In the genomic region with DNA sequence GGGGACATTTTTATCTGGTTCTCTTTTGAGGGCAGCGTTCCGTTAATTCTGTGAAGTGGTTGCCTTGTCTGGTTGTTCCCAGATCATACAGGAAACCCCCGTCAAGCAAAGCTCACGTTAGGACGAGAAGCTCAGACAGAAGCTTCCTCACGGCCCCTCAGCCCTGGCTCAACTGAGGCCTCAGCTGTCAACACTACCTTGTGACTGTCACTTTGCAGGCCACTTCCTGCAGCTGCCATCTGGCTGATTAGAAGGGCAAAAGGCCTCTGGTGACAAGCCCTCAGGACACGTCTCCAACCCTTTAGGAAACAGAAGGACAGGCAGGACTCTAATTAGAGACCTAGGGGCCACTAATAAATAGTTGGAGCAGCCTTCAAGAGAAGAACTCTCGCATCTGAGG, we compare ENCODE assay signal across 12 mouse cellular contexts. TPM values are rescaled to one million over a fixed set of nuclear protein-coding genes. Genes with fewer than 3 reads are reported as not detected.
DNase-seq lines count a peak whose midpoint lies in the region; ATAC-seq and TF ChIP-seq lines count a peak whose summit lies in the region.
"Had no signal": no experiment of that assay in that cellular context is flagged by ENCODE, and none has a peak within 500 bp of the region (broad histone marks: within the 10 kb centered on the region; RNA-seq: fewer than 3 reads in every experiment).

No protein-coding gene starts in this region.

- no peak for ATAC-seq in forebrain, postnatal 0 days
- ATAC-seq: intestine, embryonic 16.5 days had no signal

- no peak for TF ChIP-seq CTCF in CH12.LX (conservative IDR thresholded peaks at IDR 0.05 in 1 of 2, IDR thresholded peaks at IDR 0.05 in 1 of 2; ENCODE audit: low read depth in 2 of 2, low read length in 2 of 2)
- TF ChIP-seq CTCF in forebrain, postnatal 0 days (IDR thresholded peaks at IDR 0.05; ENCODE audit: low read depth), result no peak
- no peak for TF ChIP-seq CTCF in thymus, adult 2 months (IDR thresholded peaks at IDR 0.05; ENCODE audit: borderline replicate concordance, control insufficient read depth, extremely low read depth, insufficient read depth, low read length, poor library complexity)

- no peak for TF ChIP-seq RAD21 in CH12.LX (IDR thresholded peaks at IDR 0.05; ENCODE audit: low read depth, low read length)

- dilution Hi-C loops in CH12.LX (cut with MboI; ENCODE audit: extremely low pct_ligation_motif_present, extremely low pct_unique_long_range_greater_than_20kb, low sequenced_read_pairs), result no loop called here

- in situ Hi-C loops in CH12.LX (cut with MboI; ENCODE audit: low pct_ligation_motif_present, low pct_unique_long_range_greater_than_20kb, low sequenced_read_pairs), result no loop called here

- H3K4me1 ChIP-seq in heart, embryonic 10.5 days, result peaks cover 53% of the 10 kb centered on the region
- H3K4me1 ChIP-seq in CH12.LX (ENCODE audit: control insufficient read depth in 1 of 2, insufficient read depth in 2 of 2), result peaks cover 0 to 32% of the 10 kb centered on the region in 2 experiments; a peak in 2 of 4 replicates
- no peaks in the 10 kb centered on the region for H3K4me1 ChIP-seq in forebrain, postnatal 0 days (ENCODE audit: insufficient read depth)
- H3K4me1 ChIP-seq in thymus, adult 2 months (replicated peaks; ENCODE audit: control insufficient read depth, insufficient read depth, low read length), result 0 out of 2 replicates have a peak, but pooled peaks cover 2% of the 10 kb centered on the region
- H3K4me1 ChIP-seq: stomach, embryonic 15.5 days had no signal

- intact Hi-C loops in heart, postnatal 36 days (cut with DNase I), result no loop called here

- H3K9me3 ChIP-seq in heart, embryonic 10.5 days, result no peaks in the 10 kb centered on the region
- no peaks in the 10 kb centered on the region for H3K9me3 ChIP-seq in CH12.LX (replicated peaks; ENCODE audit: low read length)
- H3K9me3 ChIP-seq in forebrain, postnatal 0 days (ENCODE audit: low read length), result no peaks in the 10 kb centered on the region
- H3K9me3 ChIP-seq: stomach, embryonic 15.5 days had no signal

- H3K36me3 ChIP-seq in heart, embryonic 10.5 days, result no peaks in the 10 kb centered on the region
- H3K36me3 ChIP-seq in CH12.LX (replicated peaks in 1 of 2; ENCODE audit: control insufficient read depth in 1 of 2, insufficient read depth in 1 of 2, low read length in 1 of 2), result no peaks in the 10 kb centered on the region
- H3K36me3 ChIP-seq in forebrain, postnatal 0 days (ENCODE audit: insufficient read depth), result no peaks in the 10 kb centered on the region
- no peaks in the 10 kb centered on the region for H3K36me3 ChIP-seq in thymus, adult 2 months (ENCODE audit: control insufficient read depth, insufficient read depth, low read length)
- H3K36me3 ChIP-seq: stomach, embryonic 15.5 days had no signal

- peak; percentile 91 for DNase-seq in heart, embryonic 10.5 days (ENCODE audit: low spot score)
- no peak for DNase-seq in heart, postnatal 36 days
- peak; percentile 26 for DNase-seq in CH12.LX (ENCODE audit: extremely low read depth)
- peak; percentile 43 to 44 for DNase-seq in cerebellum, postnatal 14 days
- peak; percentile 46 for DNase-seq in liver
- DNase-seq in forebrain, postnatal 0 days, result no peak
- no peak for DNase-seq in kidney, adult 11 months
- DNase-seq in thymus, adult 2 months, result no peak
- DNase-seq: B cell, adult 2 months; gastrocnemius, postnatal 10 days had no signal

- 4% methylated on average over 8 of the region's 8 CpGs for WGBS in heart, embryonic 10.5 days
- WGBS in forebrain, postnatal 0 days, result 56% methylated on average over 8 of the region's 8 CpGs
- 17% methylated on average over 8 of the region's 8 CpGs for WGBS in thymus, adult 2 months

- peak overlapping the region; percentile 33; the same call in 1 of the 2 replicates for H3K27ac ChIP-seq in heart, embryonic 10.5 days
- no peak overlapping the region for H3K27ac ChIP-seq in CH12.LX (ENCODE audit: insufficient read depth, low read depth)
- no peak overlapping the region for H3K27ac ChIP-seq in forebrain, postnatal 0 days (ENCODE audit: low read depth, low read length)
- H3K27ac ChIP-seq in thymus, adult 2 months (ENCODE audit: control insufficient read depth, insufficient read depth, low read length), result no peak overlapping the region
- H3K27ac ChIP-seq: stomach, embryonic 15.5 days had no signal

- 0 out of 2 replicates have a peak overlapping the region, but pooled peaks have one; percentile 32 for H3K4me3 ChIP-seq in heart, embryonic 10.5 days
- H3K4me3 ChIP-seq in CH12.LX (replicated peaks in 1 of 3; ENCODE audit: low read depth in 2 of 3, low read length in 2 of 3, poor library complexity in 1 of 3), result no peak overlapping the region
- no peak overlapping the region for H3K4me3 ChIP-seq in forebrain, postnatal 0 days (ENCODE audit: low read depth, low read length)
- no peak overlapping the region for H3K4me3 ChIP-seq in thymus, adult 2 months (ENCODE audit: control insufficient read depth, insufficient read depth, low read length)
- H3K4me3 ChIP-seq: stomach, embryonic 15.5 days had no signal

- TF ChIP-seq EP300 in CH12.LX (IDR thresholded peaks at IDR 0.05; ENCODE audit: low read length), result no peak

- H3K27me3 ChIP-seq in heart, embryonic 10.5 days (ENCODE audit: insufficient read depth, poor library complexity, severe bottlenecking), result peaks cover 23% of the 10 kb centered on the region
- no peaks in the 10 kb centered on the region for H3K27me3 ChIP-seq in CH12.LX (replicated peaks)
- H3K27me3 ChIP-seq in forebrain, postnatal 0 days (ENCODE audit: insufficient read depth, low read length), result no peaks in the 10 kb centered on the region
- H3K27me3 ChIP-seq in thymus, adult 2 months (ENCODE audit: control insufficient read depth, insufficient read depth, low read length), result no peaks in the 10 kb centered on the region
- H3K27me3 ChIP-seq: stomach, embryonic 15.5 days had no signal

- H3K4me2 ChIP-seq in CH12.LX (ENCODE audit: insufficient read depth, low read depth, poor library complexity, severe bottlenecking), result no peak overlapping the region
- no peak overlapping the region for H3K4me2 ChIP-seq in forebrain, postnatal 0 days (ENCODE audit: low read depth)
- H3K4me2 ChIP-seq: stomach, embryonic 15.5 days had no signal

- H3K79me2 ChIP-seq in CH12.LX (replicated peaks; ENCODE audit: control insufficient read depth, extremely low read depth, insufficient read depth, poor library complexity, severe bottlenecking), result no peaks in the 10 kb centered on the region

- TF ChIP-seq POLR2A in CH12.LX (IDR thresholded peaks at IDR 0.05; ENCODE audit: low read depth, low read length), result no peak
- no peak for TF ChIP-seq POLR2A in thymus, adult 2 months (IDR thresholded peaks at IDR 0.05; ENCODE audit: control insufficient read depth, extremely low read depth, insufficient read depth, low read length, poor library complexity)

- no peak overlapping the region for H3K9ac ChIP-seq in CH12.LX (ENCODE audit: insufficient read depth, low read depth)
- no peak overlapping the region for H3K9ac ChIP-seq in forebrain, postnatal 0 days
- H3K9ac ChIP-seq: stomach, embryonic 15.5 days had no signal

TF ChIP-seq in CH12.LX, 34 proteins besides CTCF, POLR2A, EP300 and RAD21:
- TF ChIP-seq ETS1 (conservative IDR thresholded peaks at IDR 0.05; ENCODE audit: low read depth, low read length) (0 out of 2 replicates have a peak, but pooled peaks have one; percentile 6), TBP (conservative IDR thresholded peaks at IDR 0.05; ENCODE audit: low read depth, low read length) (no peak)

RNA-seq across cellular contexts. Expression of a gene that starts 35.9 kb away (rescaled TPM):
- 2.9 and 3.4 TPM in 2 replicates for polyA plus RNA-seq in heart, embryonic 10.5 days (2016; fragmentation: Nextera tagmentation; extraction: Ambion mirVana)
- not detected for total RNA-seq in heart, postnatal 36 days (2021)
- total RNA-seq in CH12.LX (2012; rRNA removed) (0.21 and 0.93 TPM in 2 replicates), CH12.LX (2014; rRNA removed) (0.52 and 0.57 TPM in 2 replicates)
- polyA plus RNA-seq in CH12.LX (2012; ENCODE audit: insufficient read length, low read depth), result 0.37 and 0.40 TPM in 2 replicates
- total RNA-seq in forebrain, postnatal 0 days (2014; rRNA removed), result 1.5 and 2.5 TPM in 2 replicates
- 1.8 and 2.2 TPM in 2 replicates for polyA plus RNA-seq in forebrain, postnatal 0 days (2015; fragmentation: Nextera tagmentation; extraction: Ambion mirVana)
- polyA plus RNA-seq in thymus, adult 2 months (2012; rRNA removed), result 0.86 and 1.1 TPM in 2 replicates
- total RNA-seq: gastrocnemius, postnatal 10 days had no signal

Comparison
In these comparisons a context has a peak if more than half of its experiments do, and no peak if none do; other contexts are left out.
1. DNase-seq: peak in heart, embryonic 10.5 days (single experiment), CH12.LX (single experiment), cerebellum, postnatal 14 days (2 of 2) and liver (single experiment); none in heart, postnatal 36 days (0 of 2), forebrain, postnatal 0 days (single experiment), kidney, adult 11 months (single experiment) and thymus, adult 2 months (single experiment).